Mouse (Mus musculus): ENCODE measurements around the gene Chchd6. TPM values are rescaled to one million over a fixed set of nuclear protein-coding genes. Genes with fewer than 3 reads are reported as not detected.

Chchd6 gene
- polyA plus RNA-seq, 3 experiments from 2014 or later = 3.0 to 5.3 (median 3.6) TPM

DNA sequence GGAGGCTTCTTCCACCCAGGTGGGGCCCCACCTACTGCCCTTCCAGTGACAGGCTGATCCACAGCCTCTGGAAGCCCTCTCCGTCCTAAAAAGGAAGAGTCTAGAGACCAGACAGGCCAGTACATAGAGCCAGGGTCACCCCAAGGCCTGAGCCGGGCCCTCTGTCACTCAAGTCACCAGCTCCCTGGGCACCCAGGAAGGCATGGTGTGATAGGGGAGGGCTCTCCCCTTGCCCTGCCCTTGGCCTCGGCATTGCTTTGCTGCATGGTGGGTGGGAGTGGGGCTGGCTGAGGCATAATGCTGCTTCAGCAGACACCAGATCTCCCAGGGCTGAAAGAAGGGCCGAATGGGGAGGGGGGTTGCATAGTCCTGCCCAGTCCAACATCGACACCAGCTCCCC lies 241.4 kb downstream of the Chchd6 start:
- ATAC-seq = no peak

- ATAC-seq = no peak
Observed at GRCm38 (mm10) chr6:89353101-89353500, 242.4 kb downstream of the Chchd6 start.

DNA sequence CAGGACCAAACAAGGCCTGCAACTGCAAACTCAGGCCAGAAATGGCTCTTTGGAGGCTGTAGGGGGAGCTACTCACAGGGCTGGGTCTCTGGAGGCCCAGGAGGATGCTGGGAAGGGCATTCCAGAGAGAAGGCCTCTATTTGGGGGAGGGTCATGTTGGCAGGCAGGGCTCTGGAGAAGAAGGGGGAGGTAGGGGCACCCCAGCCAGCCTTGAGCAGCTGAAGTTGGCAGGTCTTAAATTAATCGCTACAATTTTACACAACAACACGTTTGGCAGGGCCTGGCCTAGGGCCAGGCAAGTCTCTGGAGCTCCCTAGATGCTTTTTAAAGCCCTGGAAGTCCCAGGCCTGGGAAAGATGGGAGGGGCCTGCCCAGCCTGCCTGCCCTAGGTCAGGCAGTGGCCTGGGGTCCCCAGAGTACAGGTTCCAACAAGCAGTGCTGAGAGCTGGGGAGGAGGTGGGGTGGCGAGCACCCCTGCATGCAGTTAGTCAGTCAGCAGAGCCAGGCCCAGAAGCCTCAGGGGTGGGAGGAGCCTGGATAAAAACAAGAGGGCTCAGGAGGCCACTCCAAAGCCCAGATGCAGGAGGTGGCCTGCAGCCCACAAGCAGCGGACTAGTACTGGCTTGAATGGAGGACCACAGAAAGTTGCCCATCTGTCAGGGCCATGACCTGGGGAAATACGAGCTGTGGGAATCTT lies 243.9 kb downstream of the Chchd6 start:
- no peak for ATAC-seq

- ATAC-seq = no peak
Observed at GRCm38 (mm10) chr6:89350520-89350919, 244.9 kb downstream of the Chchd6 start.

- no peak for ATAC-seq
Observed at GRCm38 (mm10) chr6:89350037-89350515, 245.4 kb downstream of the Chchd6 start.

DNA sequence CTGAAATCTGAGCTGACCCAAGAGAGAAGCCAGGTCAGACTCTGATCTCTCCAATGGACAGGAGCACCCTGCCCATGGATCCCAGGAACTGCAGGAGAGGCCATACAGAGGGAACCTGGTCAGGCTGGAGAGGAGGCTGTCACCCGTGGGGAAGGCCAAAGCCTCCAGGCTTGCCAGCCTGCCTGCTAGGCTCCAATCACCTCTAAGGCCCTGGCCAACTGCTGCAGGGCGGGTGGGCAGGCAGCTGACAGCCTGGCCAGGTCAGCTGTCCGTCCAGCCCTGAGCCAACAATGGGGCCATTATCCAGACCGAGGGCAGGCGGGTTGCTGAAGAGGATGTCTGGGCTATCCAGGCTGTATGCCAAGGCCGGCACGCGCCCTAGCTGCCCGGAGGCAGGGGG lies 247.1 kb downstream of the Chchd6 start:
- ATAC-seq = no peak

DNA sequence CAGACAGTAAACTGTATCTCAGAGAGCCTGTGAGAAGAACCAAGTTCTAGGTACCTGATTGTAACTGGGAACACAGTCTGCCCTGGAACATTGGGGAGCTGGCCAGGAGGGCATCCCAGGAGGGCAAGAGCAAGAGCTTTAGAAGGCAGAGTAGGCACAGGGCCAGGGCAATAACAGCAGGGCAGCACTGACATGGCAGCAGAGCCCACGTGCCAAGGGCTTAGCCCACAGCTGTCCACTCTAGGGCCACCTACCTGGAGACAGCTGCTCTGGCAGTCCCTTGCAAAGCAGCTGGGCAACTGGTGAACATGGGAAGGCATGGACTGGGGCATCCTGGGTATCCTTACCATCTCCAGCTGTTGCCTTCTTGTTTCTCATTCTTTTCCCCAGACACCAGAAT lies 247.7 kb downstream of the Chchd6 start:
- ATAC-seq = no peak

DNA sequence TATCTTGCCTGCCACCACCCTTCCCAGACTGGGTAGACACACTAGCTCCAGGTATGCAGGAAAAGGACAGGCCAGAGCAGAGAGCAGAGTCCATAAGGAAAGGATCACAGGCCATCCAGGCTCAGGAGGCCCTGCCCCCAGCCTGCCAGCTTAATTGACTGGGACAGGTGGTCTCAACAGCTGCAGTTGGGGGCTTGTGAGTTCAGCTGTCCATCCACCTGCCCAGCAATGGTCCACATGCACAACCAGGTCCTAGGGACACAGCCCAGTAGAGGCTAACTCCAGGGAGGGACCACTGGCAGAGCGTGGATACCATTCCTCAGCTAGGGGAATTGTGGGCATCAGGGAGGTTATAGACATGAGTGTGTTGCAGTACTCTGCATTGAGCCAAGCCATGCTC lies 249.6 kb downstream of the Chchd6 start:
- no peak for ATAC-seq

- ATAC-seq = no peak
Observed at GRCm38 (mm10) chr6:89345486-89345785, 250.0 kb downstream of the Chchd6 start.

DNA sequence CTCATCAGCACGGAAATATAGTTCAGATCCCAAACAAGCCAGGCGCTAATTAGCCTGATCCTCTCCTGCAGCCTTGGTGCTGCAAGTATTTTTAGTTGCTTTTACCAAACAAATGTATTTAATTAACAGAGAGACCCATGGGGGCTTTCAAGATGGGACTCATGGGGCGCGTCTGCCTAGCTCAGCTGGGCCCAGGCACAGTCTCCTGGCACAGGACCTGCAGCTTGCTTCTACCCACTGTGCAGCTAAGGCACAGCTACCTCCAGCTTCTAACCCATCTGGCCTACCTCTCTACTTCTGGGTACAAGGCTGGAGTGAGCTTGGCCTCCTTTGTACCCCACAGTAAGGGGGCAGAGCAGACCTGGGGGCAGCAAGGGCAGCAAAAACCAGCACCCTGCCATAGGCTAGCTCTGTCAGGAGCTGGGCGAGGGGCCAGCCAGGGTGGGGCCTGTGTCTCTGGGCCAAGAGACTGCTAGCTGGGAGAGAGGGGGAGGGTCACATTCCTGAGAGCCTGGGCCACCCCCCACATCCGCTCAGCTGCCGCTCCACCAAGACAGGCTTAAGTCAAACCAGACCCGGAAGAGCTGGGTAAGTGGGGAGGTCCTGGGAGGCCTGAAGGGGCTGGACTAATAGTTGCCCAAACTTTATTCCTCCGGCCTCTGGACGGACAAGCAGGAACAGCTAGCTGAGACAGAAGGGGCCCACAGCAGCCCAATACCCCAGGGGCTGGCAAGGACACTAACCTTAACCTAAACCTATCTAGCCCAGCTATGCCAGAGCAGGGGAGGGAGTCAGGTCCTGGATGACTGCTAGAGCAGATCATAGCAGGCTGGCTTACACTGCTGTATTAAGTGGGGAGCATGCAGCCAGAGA lies 250.6 kb downstream of the Chchd6 start:
- peak; percentile 88 for ATAC-seq

DNA sequence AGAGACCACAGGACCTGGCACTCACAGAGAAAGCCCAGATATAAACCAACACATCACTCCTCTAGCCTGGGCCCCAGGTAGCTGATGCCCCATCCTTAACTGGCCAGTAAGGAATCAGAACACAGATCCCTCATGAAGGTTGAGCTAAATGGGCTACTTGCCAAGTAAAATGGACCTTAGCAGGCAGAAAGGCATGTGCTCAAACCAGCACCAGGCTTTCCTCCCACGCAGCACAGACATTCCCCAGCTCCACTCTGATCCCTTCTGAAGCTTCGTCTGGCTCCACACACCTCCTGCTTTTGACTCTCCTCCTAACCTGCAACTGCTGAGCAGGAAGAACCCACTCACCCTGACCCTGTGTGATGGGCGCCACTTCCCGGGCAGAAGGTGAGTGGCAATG lies 253.5 kb downstream of the Chchd6 start:
- ATAC-seq = no peak

- no peak for ATAC-seq
Observed at GRCm38 (mm10) chr6:89339447-89339846, 256.0 kb downstream of the Chchd6 start.

GRCm38 (mm10) chr6:89338733-89339132 lies 256.7 kb downstream of the Chchd6 start:
- ATAC-seq = no peak

DNA sequence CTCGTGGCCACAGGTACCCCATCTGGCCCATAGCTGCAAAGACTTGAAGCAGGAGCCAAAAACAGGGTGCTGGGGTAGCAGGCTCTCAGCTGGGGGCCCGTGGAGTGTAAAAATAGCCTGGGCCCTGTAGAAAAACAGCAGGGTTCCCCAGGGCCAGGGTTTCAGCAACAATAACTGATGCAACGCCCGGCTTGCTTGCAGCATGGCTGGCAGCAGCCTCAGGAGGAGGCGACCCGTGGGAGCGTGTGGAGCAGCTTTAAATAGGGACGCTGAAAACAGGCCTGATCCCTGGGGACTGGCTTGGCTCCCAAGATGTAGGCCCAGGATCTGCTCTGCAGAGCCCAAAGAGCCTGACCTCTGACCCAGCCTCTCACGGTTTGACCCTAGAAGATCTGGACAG lies 257.9 kb downstream of the Chchd6 start:
- no peak for ATAC-seq

- no peak for ATAC-seq
Observed at GRCm38 (mm10) chr6:89333964-89334702, 261.3 kb downstream of the Chchd6 start.

Other genes starting within 250 kb of the Chchd6 start
- gene Plxna1, start 233.0 kb downstream of the Chchd6 start, polyA plus RNA-seq (2017; shearing (Covaris generic)) = 1 to 10 TPM in 1 of 3 experiments, under 1 TPM in 2; 0.60 to 2.5 (median 0.86) TPM
- under 1 TPM in 2 of 3 experiments, not detected in 1; 0.48 to 0.74 TPM for gene Txnrd3, start 48.3 kb upstream of the Chchd6 start, polyA plus RNA-seq (2017; shearing (Covaris generic))
- not detected for gene Vmn1r40, start 111.9 kb upstream of the Chchd6 start, polyA plus RNA-seq (2017; shearing (Covaris generic))
- not detected for gene Vmn1r41, start 145.1 kb upstream of the Chchd6 start, polyA plus RNA-seq (2017; shearing (Covaris generic))

Measured in inflammation-experienced regulatory T-cells, adult 6 months (primary cell).